Mouse (Mus musculus): ENCODE measurements around the gene Parp8.

GRCm38 (mm10) chr13:116882226-116882625, 143.1 kb downstream of the Parp8 start:
- no peak for TF ChIP-seq EP300 (IDR thresholded peaks at IDR 0.05; ENCODE audit: low read depth)
- no peak for TF ChIP-seq CTCF (IDR thresholded peaks at IDR 0.05; ENCODE audit: low read depth)
